Mouse (Mus musculus) splenic B cell, adult 2 months (primary cell): ENCODE measurements around the gene Gm3636.
"Not testable (repeated sequence)": the region's sequence is repeated elsewhere in the genome, so short reads cannot be mapped to it uniquely, and the experiment has no call there.

Experiments used
- DNase-seq: peaks from one replicate; pipeline ENCODE4 v3.0.0-alpha.2; 2011; ENCODE audit warnings: low read depth, low spot score
- H3K27me3 ChIP-seq: 2 replicates; pipeline ENCODE4 v1.6.1; 2012; ENCODE audit warnings: mild to moderate bottlenecking, low read length, moderate library complexity, mixed read lengths; ENCODE audit not compliant: control insufficient read depth, poor library complexity, insufficient read depth, severe bottlenecking
- H3K36me3 ChIP-seq: 2 replicates; pipeline ENCODE4 v1.6.1; 2012; ENCODE audit warnings: mild to moderate bottlenecking, low read length, moderate library complexity, mixed read lengths; ENCODE audit not compliant: control insufficient read depth, poor library complexity, insufficient read depth, severe bottlenecking

The Gm3636 gene

DNA sequence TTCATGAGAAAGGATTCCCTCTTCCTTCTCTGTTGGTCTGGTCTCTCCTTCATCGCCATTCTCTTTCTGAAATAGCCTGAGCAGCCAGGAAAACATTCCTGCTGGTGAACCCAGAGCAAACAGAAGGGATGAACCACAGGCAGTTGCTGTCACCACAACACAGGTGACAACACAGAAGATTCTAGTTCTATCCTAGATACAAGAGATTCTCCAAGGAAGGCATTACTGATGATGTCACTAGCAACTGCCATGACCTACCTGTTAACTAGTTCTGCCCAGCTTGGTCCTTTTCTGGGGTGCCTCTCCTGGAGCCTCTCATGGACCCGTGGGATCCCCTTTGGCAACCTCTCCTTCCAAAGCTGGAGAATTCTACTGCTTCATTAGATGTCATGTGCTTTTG, at the start of gene Gm3636:
Gene Gm3636, minus strand, starts transcription at position 101 of the 400 bp plus-strand sequence.
- DNase-seq: not testable (repeated sequence)

DNA sequence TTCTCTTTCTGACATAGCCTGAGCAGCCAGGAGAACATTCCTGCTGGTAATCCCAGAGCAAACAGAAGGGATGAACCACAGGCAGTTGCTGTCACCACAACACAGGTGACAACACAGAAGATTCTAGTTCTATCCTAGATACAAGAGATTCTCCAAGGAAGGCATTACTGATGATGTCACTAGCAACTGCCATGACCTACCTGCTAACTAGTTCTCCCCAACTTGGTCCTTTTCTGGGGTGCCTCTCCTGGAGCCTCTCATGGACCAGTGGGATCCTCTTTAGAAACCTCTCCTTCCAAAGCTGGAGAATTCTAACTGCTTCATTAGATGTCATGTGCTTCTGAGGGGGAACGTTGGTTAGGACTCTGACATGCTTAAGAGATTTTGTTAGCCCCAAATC, 32.2 kb upstream of the Gm3636 start, which contains the start of gene Gm8362:
Gene Gm8362, minus strand, starts transcription at position 101 of the 400 bp plus-strand sequence.
- DNase-seq, H3K36me3 ChIP-seq: not testable (repeated sequence)

More for the DNA sequence above, at the start of gene Gm3636:
- H3K36me3 ChIP-seq, H3K27me3 ChIP-seq: not testable (repeated sequence)

DNA sequence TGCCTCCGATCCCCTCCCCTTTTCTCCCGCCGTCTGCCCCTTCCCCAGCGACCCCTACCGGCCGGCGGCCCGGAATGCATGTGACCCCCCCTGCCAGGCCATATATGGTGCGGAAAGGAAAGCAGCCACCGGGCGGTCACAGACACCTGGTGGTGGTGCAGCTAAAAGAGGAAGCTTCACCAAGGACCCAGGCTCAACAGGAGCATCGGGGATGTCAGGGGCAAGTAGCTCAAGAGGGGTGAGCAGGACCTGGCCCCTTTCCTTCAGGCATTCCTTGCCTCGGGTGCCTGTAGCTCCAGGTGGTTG, 15.1 kb upstream of the Gm3636 start:
- H3K27me3 ChIP-seq, DNase-seq, H3K36me3 ChIP-seq: not testable (repeated sequence)

More for the DNA sequence above, 32.2 kb upstream of the Gm3636 start, which contains the start of gene Gm8362:
- H3K27me3 ChIP-seq: not testable (repeated sequence)

DNA sequence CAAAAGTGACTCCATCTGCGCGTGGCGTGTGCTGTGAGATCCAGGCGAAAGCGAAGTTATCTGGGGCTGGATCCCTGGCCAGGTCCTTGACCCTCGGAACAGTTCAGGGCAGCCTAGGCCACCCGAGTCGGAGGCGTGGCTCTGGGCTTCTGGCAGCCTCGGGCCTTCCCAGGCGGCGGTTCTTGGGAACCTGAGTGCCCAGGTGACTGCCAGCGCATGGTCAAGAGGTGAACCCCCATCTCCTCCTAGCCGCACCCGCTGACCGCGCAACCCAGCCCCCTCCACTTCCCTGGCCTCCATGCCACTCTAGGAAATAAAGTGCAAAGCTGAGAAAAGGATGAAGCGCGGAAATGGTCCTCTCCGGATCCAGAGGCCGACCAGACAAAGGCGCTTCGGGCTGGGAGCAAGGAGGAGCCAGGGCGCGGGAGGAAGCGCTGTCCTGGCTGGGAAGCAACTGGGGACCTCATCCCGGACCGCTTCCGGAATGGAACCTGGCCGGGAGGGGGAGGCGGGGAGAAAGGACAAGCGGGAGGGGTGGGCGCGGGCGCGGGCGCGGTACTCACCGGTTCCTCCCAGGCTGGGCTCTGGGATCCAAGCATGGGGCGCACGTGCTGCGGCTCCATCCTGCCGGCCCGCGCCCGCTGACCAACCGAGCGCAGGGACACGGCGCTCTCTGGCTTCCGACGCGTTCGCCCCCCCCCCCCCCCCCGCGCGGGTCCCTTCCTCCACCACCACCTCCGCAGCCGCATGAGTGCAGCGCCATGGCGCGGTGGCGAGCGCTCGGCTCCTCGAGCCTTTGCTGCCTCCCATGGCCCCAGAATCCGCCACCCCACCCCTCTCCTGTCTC, 14.5 kb upstream of the Gm3636 start:
- H3K27me3 ChIP-seq, DNase-seq, H3K36me3 ChIP-seq: not testable (repeated sequence)

DNA sequence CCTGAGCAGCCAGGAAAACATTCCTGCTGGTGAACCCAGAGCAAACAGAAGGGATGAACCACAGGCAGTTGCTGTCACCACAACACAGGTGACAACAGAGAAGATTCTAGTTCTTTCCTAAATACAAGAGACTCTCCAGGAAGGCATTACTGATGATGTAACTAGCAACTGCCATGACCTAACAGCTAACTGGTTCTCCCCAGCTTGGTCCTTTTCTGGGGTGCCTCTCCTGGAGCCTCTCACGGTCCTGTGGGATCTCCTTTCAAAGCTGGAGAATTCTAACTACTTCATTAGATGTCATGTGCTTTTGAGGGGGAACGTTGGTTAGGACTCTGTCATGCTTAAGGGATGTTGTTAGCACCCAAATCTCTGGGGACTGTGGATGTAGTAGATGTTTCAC, 22.0 kb downstream of the Gm3636 start, which contains the start of gene Gm8050:
Gene Gm8050, minus strand, starts transcription at position 101 of the 400 bp plus-strand sequence.
- H3K36me3 ChIP-seq, H3K27me3 ChIP-seq, DNase-seq: not testable (repeated sequence)
